Mouse (Mus musculus) liver, postnatal 0 days (tissue): ENCODE measurements around the gene Gm6509. TPM values are rescaled to one million over a fixed set of nuclear protein-coding genes. Genes with fewer than 3 reads are reported as not detected.
"Not testable (repeated sequence)": the region's sequence is repeated elsewhere in the genome, so short reads cannot be mapped to it uniquely, and the experiment has no call there.

ENCODE experiments used
- ATAC-seq: fragments of 200-750 bp; cut with Nextera tagmentation; 2 replicates; pipeline ENCODE4 v1.8.0; 2017; ENCODE audit warnings: mild to moderate bottlenecking, moderate library complexity
- DNase-seq: peaks from one replicate; pipeline ENCODE4 v3.0.0-alpha.2; 2016
- H3K27ac ChIP-seq: fragments of 300-500 bp; sonication (generic); 2 replicates; pipeline ENCODE4 v1.5.1; 2014; ENCODE audit warnings: antibody characterized with exemption, moderate library complexity, mild to moderate bottlenecking, low read depth
- H3K27me3 ChIP-seq: fragments of 300-500 bp; sonication (generic); 2 replicates; pipeline ENCODE4 v1.6.1; 2014; ENCODE audit warnings: low read length, control low read depth, mixed read lengths; ENCODE audit not compliant: insufficient read depth
- H3K36me3 ChIP-seq: fragments of 300-500 bp; sonication (generic); replicated peaks from 2 replicates; pipeline ENCODE4 v1.6.1; 2014; ENCODE audit warnings: mild to moderate bottlenecking, control low read depth, low read length, moderate library complexity, mixed read lengths; ENCODE audit not compliant: insufficient read depth
- H3K4me1 ChIP-seq: fragments of 300-500 bp; sonication (generic); 2 replicates; pipeline ENCODE4 v1.6.1; 2014; ENCODE audit warnings: antibody characterized with exemption, mild to moderate bottlenecking, control low read depth; ENCODE audit not compliant: insufficient read depth
- H3K4me2 ChIP-seq: fragments of 300-500 bp; sonication (generic); 2 replicates; pipeline ENCODE4 v1.6.1; 2014; ENCODE audit warnings: low read depth, mild to moderate bottlenecking, low read length, moderate library complexity, mixed read lengths
- H3K4me3 ChIP-seq: fragments of 300-500 bp; sonication (generic); 2 replicates; pipeline ENCODE4 v1.5.1; 2014; ENCODE audit warnings: low read depth, low read length
- H3K9ac ChIP-seq: fragments of 300-500 bp; sonication (generic); replicated peaks from 2 replicates; pipeline ENCODE4 v1.6.1; 2014; ENCODE audit warnings: mild to moderate bottlenecking, moderate library complexity
- H3K9me3 ChIP-seq: fragments of 300-500 bp; sonication (generic); 2 replicates; pipeline ENCODE4 v1.6.1; 2016; ENCODE audit warnings: mild to moderate bottlenecking, control low read depth, low read length, mixed read lengths
- WGBS: fragments of 180-500 bp; shearing (Covaris S2); extraction: QIAGEN DNeasy Blood & Tissue Kit; methylation state at CpG from one replicate; pipeline ENCODE4 v1.1.7; 2014; ENCODE audit not compliant: insufficient replicate concordance; 5-methylcytosine and 5-hydroxymethylcytosine counted together
- polyA plus RNA-seq: library from polyadenylated mRNA; unstranded; fragments of >200 nt; fragmentation: Nextera tagmentation; extraction: Ambion mirVana; gene quantifications from 2 replicates; pipeline ENCODE4 v1.2.1, GENCODE M21; 2015

Gene Gm6509
- polyA plus RNA-seq = not detected in 2 replicates

DNA sequence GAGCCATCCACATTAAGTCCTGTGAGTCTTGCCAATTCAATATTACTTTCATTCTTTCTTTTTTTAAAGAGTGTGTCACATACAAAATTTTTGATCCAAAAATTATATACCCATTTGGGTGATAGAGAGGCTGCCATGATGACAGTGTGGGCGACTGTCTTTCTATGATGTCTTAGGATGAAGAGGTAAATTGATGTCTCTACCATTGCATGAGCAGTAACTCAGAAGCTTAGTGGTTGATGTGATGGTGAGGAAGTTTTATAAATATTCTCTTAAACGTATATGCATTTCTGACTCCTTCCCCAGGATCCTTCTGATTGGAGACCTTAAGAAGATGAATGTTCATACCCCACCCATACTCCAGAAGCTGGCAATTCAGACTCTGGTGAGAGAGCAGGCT, at the start of gene Gm6509:
Gm6509 (plus strand) TSS at position 301 of the 400 bp plus-strand sequence.
- not testable (repeated sequence) for H3K9me3 ChIP-seq, DNase-seq, H3K36me3 ChIP-seq, H3K4me2 ChIP-seq, H3K27ac ChIP-seq, H3K27me3 ChIP-seq, H3K4me3 ChIP-seq, H3K4me1 ChIP-seq, H3K9ac ChIP-seq, ATAC-seq
- WGBS = no CpG with 5 or more reads among the region's 2 CpGs

DNA sequence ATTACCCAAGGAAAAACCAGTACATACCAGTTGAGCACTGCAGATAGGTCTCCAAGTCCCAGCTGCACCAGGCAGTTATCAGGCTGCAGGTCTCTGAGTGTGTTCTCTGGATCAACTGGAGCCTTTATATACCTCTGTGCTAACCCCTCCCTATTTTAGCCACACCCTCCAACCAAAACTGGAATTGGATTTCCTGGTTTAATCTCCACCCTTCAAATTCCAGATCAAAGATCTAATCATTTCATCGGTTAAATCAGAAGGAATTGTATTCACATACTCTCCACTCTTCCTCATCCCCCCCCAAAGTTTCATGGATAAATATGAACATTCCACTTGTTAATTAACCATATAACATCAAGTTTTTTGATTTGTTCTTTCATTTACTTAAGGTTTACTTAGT, 7.5 kb upstream of the Gm6509 start, which contains the start of gene Gm3147:
Gm3147 (minus strand) TSS at position 101 of the 400 bp plus-strand sequence.
- not testable (repeated sequence) for H3K4me2 ChIP-seq, H3K4me3 ChIP-seq, H3K27me3 ChIP-seq, H3K9me3 ChIP-seq, H3K4me1 ChIP-seq, ATAC-seq, H3K9ac ChIP-seq, H3K36me3 ChIP-seq, DNase-seq, H3K27ac ChIP-seq
- WGBS = no CpG with 5 or more reads among the region's 1 CpGs

DNA sequence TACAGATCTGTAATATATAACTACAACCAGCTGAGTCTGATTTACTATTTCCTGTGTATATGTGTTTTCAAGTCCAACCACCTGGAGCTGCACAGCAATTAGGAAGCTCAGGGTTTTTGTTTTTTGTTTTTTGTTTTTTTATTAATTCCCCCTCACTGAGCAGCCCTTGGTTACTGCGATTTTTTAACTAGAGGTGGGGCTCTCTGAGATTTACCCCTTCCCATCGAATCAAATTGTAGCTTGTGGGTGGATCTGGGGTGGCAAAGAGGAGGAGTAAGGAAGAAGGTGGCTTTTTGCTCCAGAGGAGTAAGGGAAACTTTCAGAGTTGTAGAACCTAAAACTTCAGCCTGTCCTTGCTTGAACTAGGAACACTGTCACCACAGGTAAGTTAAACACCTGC, 24.3 kb downstream of the Gm6509 start, which contains the start of gene Gm6205:
Gm6205 (plus strand) TSS at position 301 of the 400 bp plus-strand sequence.
- not testable (repeated sequence) for H3K4me1 ChIP-seq, H3K9ac ChIP-seq, H3K4me2 ChIP-seq, ATAC-seq, H3K9me3 ChIP-seq, H3K27ac ChIP-seq, H3K4me3 ChIP-seq, H3K36me3 ChIP-seq, DNase-seq, H3K27me3 ChIP-seq
- WGBS = no CpG with 5 or more reads among the region's 2 CpGs

Other genes starting within 250 kb of the Gm6509 start
- not detected in 2 replicates for gene Gm7682, start 178.2 kb upstream of the Gm6509 start, polyA plus RNA-seq
- not detected in 2 replicates for gene Gm3139, start 97.7 kb upstream of the Gm6509 start, polyA plus RNA-seq
- gene Gm3147, start 7.6 kb upstream of the Gm6509 start, polyA plus RNA-seq = not detected in 2 replicates
- gene Gm6205, start 24.4 kb downstream of the Gm6509 start, polyA plus RNA-seq = not detected in 2 replicates
- gene Gm3183, start 241.5 kb downstream of the Gm6509 start, polyA plus RNA-seq = not detected in 2 replicates